ENCODE assay signal across 10 mouse cellular contexts in genomic region chr16:35215498-35215897, GRCm38 (mm10).
DNase-seq lines count a peak whose midpoint lies in the region; ATAC-seq and TF ChIP-seq lines count a peak whose summit lies in the region.
"Had no signal": no experiment of that assay in that cellular context is flagged by ENCODE, and none has a peak within 500 bp of the region (broad histone marks: within the 10 kb centered on the region; RNA-seq: fewer than 3 reads in every experiment).

No protein-coding gene starts in this region.

- peaks cover 11% of the 10 kb centered on the region; the same call in 1 of the 2 replicates for H3K4me1 ChIP-seq in lung, embryonic 14.5 days (ENCODE audit: insufficient read depth)
- peaks cover 58 to 78% of the 10 kb centered on the region in 2 experiments for H3K4me1 ChIP-seq in heart, embryonic 14.5 days (ENCODE audit: control insufficient read depth in 2 of 2, insufficient read depth in 2 of 2, low read length in 2 of 2)
- H3K4me1 ChIP-seq: liver, embryonic 15.5 days had no signal

- H3K4me2 ChIP-seq in lung, embryonic 14.5 days = peak overlapping the region; percentile 8; the same call in 1 of the 2 replicates
- H3K4me2 ChIP-seq in heart, embryonic 14.5 days (ENCODE audit: low read length) = peak overlapping the region; percentile 51
- H3K4me2 ChIP-seq: liver, embryonic 15.5 days had no signal

- H3K27ac ChIP-seq in lung, embryonic 14.5 days (ENCODE audit: low read depth) = peak overlapping the region; percentile 78
- H3K27ac ChIP-seq in heart, embryonic 14.5 days (replicated peaks in 1 of 2; ENCODE audit: control insufficient read depth in 1 of 2, insufficient read depth in 1 of 2, low read depth in 2 of 2, low read length in 2 of 2) = peak overlapping the region; percentile 98 to 99
- H3K27ac ChIP-seq: liver, embryonic 15.5 days had no signal

- no peaks in the 10 kb centered on the region for H3K9me3 ChIP-seq in lung, embryonic 14.5 days (ENCODE audit: low read depth, low read length)
- no peaks in the 10 kb centered on the region for H3K9me3 ChIP-seq in heart, embryonic 14.5 days (ENCODE audit: control insufficient read depth, low read length)
- H3K9me3 ChIP-seq: liver, embryonic 15.5 days had no signal

- WGBS in lung, embryonic 14.5 days = 9% methylated on average over 5 of the region's 5 CpGs
- WGBS in heart, embryonic 14.5 days = 14% methylated on average over 5 of the region's 5 CpGs

- intact Hi-C loops in gastrocnemius, postnatal 14 days (cut with DNase I; ENCODE audit: low total_unique reads) = no loop called here

- no peak overlapping the region for H3K9ac ChIP-seq in lung, embryonic 14.5 days
- H3K9ac ChIP-seq in heart, embryonic 14.5 days (ENCODE audit: low read length) = peak overlapping the region; percentile 65
- H3K9ac ChIP-seq: liver, embryonic 15.5 days had no signal

- peak; percentile 54 for DNase-seq in gastrocnemius, postnatal 14 days
- no peak for DNase-seq in gastrocnemius, adult 18-20 months (ENCODE audit: low spot score)
- DNase-seq in lung, embryonic 14.5 days = peak; percentile 83
- DNase-seq in lung, postnatal 25 days (ENCODE audit: low spot score) = no peak
- peak; percentile 44 for DNase-seq in lung, postnatal 14 days
- DNase-seq in thymus, postnatal 36 days = no peak
- DNase-seq: cerebellum, adult 18-20 months had no signal

- ATAC-seq in lung, embryonic 14.5 days (ENCODE audit: insufficient read depth) = peak; percentile 93
- ATAC-seq in heart, embryonic 14.5 days (ENCODE audit: insufficient number of reproducible peaks, insufficient read depth, low FRiP score, low read depth) = peak; percentile 77
- no peak for ATAC-seq in activated CD4-positive, CD25-positive, alpha-beta regulatory T cell, adult 4 months

- H3K36me3 ChIP-seq in lung, embryonic 14.5 days (ENCODE audit: insufficient read depth) = no peaks in the 10 kb centered on the region
- H3K36me3 ChIP-seq in heart, embryonic 14.5 days (ENCODE audit: control insufficient read depth, insufficient read depth, low read length) = no peaks in the 10 kb centered on the region
- H3K36me3 ChIP-seq: liver, embryonic 15.5 days had no signal

- H3K27me3 ChIP-seq in lung, embryonic 14.5 days (ENCODE audit: insufficient read depth, low read length) = no peaks in the 10 kb centered on the region
- no peaks in the 10 kb centered on the region for H3K27me3 ChIP-seq in heart, embryonic 14.5 days (ENCODE audit: control insufficient read depth, insufficient read depth, low read length)
- H3K27me3 ChIP-seq: liver, embryonic 15.5 days had no signal

- H3K4me3 ChIP-seq in lung, embryonic 14.5 days (ENCODE audit: low read depth, low read length) = no peak overlapping the region
- H3K4me3 ChIP-seq in heart, embryonic 14.5 days (ENCODE audit: control insufficient read depth in 1 of 2, insufficient read depth in 1 of 2, low read depth in 1 of 2, low read length in 2 of 2) = no peak overlapping the region
- H3K4me3 ChIP-seq: liver, embryonic 15.5 days had no signal

- TF ChIP-seq CTCF in lung, embryonic 14.5 days (IDR thresholded peaks at IDR 0.05; ENCODE audit: low read depth) = no peak

Comparison
In these comparisons a context has a peak if more than half of its experiments do, and no peak if none do; other contexts are left out.
1. DNase-seq: peak in gastrocnemius, postnatal 14 days (single experiment), lung, embryonic 14.5 days (single experiment) and lung, postnatal 14 days (single experiment); none in gastrocnemius, adult 18-20 months (single experiment), lung, postnatal 25 days (single experiment) and thymus, postnatal 36 days (0 of 2).